Mouse (Mus musculus): ENCODE data around the gene Il13. TPM values are rescaled to one million over a fixed set of nuclear protein-coding genes. Genes with fewer than 3 reads are reported as not detected.

Il13 gene
- polyA plus RNA-seq (2015; fragmentation: Nextera tagmentation; extraction: Ambion mirVana) = not detected in 2 replicates

DNA sequence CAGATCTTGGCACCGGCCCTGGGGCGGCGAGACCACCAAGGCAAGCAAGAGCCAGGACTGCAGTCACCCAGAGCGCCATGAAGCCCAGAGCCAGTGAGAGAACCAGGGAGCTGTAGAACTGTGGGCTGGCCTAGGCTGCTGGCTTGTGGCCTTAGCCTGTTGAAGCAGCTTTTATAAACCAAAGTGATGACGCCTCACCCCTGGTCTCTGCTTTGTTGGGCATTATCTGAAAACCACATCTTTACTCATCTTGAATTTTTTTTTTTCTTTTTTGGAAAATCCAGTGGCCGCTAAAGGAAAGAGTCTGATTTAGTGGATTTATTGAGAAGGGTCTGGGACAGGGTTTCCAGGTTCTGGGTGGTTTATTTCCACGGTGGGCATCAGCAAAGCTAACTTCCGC is at the start of gene Il13:
TSS of gene Il13 (minus strand) at position 147 of the 400 bp plus-strand sequence.
- H3K27me3 ChIP-seq (replicated peaks; ENCODE audit: control insufficient read depth, insufficient read depth, low read length) = peaks cover 18% of the 10 kb centered on the region; the same call in 1 of the 2 replicates
- 91% methylated on average over 8 of the region's 8 CpGs for WGBS
- H3K4me1 ChIP-seq (ENCODE audit: control insufficient read depth, insufficient read depth, low read length) = peaks cover 8% of the 10 kb centered on the region
- no peak within 1 kb of the TSS for H3K4me3 ChIP-seq (ENCODE audit: low read length)
- H3K27ac ChIP-seq (ENCODE audit: low read length) = no peak within 1 kb of the TSS
- no peak for ATAC-seq
- no peak within 1 kb of the TSS for H3K4me2 ChIP-seq (ENCODE audit: low read depth, low read length)
- no peaks in the 10 kb centered on the region for H3K36me3 ChIP-seq (ENCODE audit: control insufficient read depth, insufficient read depth, low read length)
- no peaks in the 10 kb centered on the region for H3K9me3 ChIP-seq (ENCODE audit: control insufficient read depth, low read length)
- H3K9ac ChIP-seq (ENCODE audit: low read depth, low read length) = no peak within 1 kb of the TSS

DNA sequence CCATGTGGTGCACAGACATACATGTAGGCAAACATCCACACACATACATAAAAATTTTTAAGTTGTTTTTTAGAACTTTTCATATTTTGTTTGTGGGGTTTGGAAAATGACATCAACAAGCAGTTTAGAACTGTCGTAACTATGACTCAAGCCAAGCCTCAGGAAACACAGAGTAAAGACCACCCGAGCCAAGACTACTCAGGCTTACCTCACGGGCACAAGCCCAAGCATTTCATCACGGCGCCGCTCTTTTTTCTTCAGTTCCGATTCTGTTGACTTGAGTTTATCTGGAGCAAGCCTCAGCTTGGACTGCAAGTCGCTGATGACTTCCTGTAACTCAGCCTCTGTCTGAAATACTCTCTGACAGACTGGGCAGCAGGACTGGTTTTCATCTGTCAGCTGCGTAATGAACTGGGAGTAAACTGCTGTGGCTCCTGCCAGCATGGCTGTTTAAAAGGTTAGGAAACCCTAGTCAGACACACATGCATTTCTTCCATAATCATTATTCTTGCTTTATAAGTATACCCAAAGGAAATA is 48.6 kb upstream of the Il13 start:
- Histone ChIP-seq H3K4me2 (ENCODE audit: low read depth, low read length) (no peak overlapping the region), H3K4me3 (ENCODE audit: low read length) (no peak overlapping the region), H3K27ac (ENCODE audit: low read length) (no peak overlapping the region), H3K36me3 (ENCODE audit: control insufficient read depth, insufficient read depth, low read length) (0 out of 2 replicates have a peak, but pooled peaks cover 5% of the 10 kb centered on the region), H3K27me3 (replicated peaks; ENCODE audit: control insufficient read depth, insufficient read depth, low read length) (no peaks in the 10 kb centered on the region), H3K9me3 (ENCODE audit: control insufficient read depth, low read length) (no peaks in the 10 kb centered on the region), H3K4me1 (ENCODE audit: control insufficient read depth, insufficient read depth, low read length) (no peaks in the 10 kb centered on the region), H3K9ac (ENCODE audit: low read depth, low read length) (no peak overlapping the region)
- no peak for ATAC-seq
- 83% methylated on average over 9 of the region's 9 CpGs for WGBS

DNA sequence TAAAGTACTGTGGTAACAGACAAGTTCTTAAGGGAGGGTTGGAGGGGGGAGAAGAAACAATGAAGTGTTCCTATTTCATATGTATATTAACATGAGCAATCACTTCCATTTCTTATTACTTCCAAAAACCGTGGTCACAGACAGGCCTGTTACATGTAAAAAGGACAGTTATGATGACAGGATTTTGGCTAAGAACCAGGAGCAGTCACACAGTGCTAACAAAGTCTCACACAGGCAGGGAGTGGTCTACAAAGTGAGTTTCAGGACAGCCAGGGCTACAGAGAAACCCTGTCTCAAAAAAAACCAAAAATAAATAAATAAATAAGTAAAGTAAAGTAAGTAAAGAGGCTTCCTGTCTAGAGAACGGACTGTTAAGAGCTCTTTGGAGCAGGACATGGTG is 47.7 kb upstream of the Il13 start:
- Histone ChIP-seq H3K36me3 (ENCODE audit: control insufficient read depth, insufficient read depth, low read length) (0 out of 2 replicates have a peak, but pooled peaks cover 5% of the 10 kb centered on the region), H3K4me3 (ENCODE audit: low read length) (no peak overlapping the region), H3K4me2 (ENCODE audit: low read depth, low read length) (no peak overlapping the region), H3K9me3 (ENCODE audit: control insufficient read depth, low read length) (no peaks in the 10 kb centered on the region), H3K27me3 (replicated peaks; ENCODE audit: control insufficient read depth, insufficient read depth, low read length) (no peaks in the 10 kb centered on the region), H3K4me1 (ENCODE audit: control insufficient read depth, insufficient read depth, low read length) (no peaks in the 10 kb centered on the region), H3K9ac (ENCODE audit: low read depth, low read length) (no peak overlapping the region), H3K27ac (ENCODE audit: low read length) (no peak overlapping the region)
- 64% methylated on average over 2 of the region's 2 CpGs for WGBS
- no peak for ATAC-seq

DNA sequence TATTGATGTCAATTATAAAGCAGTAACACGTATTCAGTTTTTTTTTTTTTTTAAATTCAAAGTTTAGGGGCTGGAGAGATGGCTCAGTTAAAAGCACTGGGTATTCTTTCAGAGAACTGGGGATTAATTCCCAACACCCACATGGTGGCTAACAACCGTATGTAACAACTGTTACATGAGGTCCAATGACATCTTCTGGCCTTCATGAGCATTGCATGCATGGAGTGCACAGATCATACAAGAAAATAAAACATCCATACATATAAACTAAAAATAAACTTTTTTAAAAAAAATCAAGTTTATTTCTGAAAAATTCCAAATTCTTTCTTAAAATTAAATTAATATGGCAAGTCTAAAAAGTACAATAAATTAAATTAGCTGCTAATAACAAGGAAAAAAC is 47.2 kb upstream of the Il13 start:
- Histone ChIP-seq H3K9ac (ENCODE audit: low read depth, low read length) (no peak overlapping the region), H3K36me3 (ENCODE audit: control insufficient read depth, insufficient read depth, low read length) (0 out of 2 replicates have a peak, but pooled peaks cover 5% of the 10 kb centered on the region), H3K4me1 (ENCODE audit: control insufficient read depth, insufficient read depth, low read length) (no peaks in the 10 kb centered on the region), H3K4me3 (ENCODE audit: low read length) (no peak overlapping the region), H3K27ac (ENCODE audit: low read length) (no peak overlapping the region), H3K4me2 (ENCODE audit: low read depth, low read length) (no peak overlapping the region), H3K9me3 (ENCODE audit: control insufficient read depth, low read length) (no peaks in the 10 kb centered on the region), H3K27me3 (replicated peaks; ENCODE audit: control insufficient read depth, insufficient read depth, low read length) (no peaks in the 10 kb centered on the region)
- ATAC-seq = no peak
- WGBS = 93% methylated on average over 2 of the region's 2 CpGs

DNA sequence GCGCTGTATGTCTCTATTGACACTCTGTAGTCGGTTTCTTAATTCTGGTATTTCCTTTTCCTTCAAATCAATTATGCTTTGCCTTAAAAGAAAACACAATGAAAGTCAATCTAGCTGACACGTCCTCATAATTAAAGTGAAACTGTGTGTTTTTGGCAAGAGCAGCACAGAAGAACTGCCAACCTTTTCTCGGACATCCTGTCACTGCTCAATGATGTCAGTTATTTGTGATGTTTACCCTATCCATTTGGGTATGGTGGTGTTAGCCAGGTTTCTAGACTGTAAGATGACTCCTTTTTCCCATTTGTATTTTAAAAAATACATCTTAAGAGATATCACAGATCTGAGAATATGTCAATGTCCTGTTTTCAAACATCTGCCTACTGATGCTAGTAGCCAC is 45.6 kb upstream of the Il13 start:
- H3K27me3 ChIP-seq (replicated peaks; ENCODE audit: control insufficient read depth, insufficient read depth, low read length) = no peaks in the 10 kb centered on the region
- no peak overlapping the region for H3K9ac ChIP-seq (ENCODE audit: low read depth, low read length)
- no peaks in the 10 kb centered on the region for H3K9me3 ChIP-seq (ENCODE audit: control insufficient read depth, low read length)
- H3K36me3 ChIP-seq (ENCODE audit: control insufficient read depth, insufficient read depth, low read length) = 0 out of 2 replicates have a peak, but pooled peaks cover 7% of the 10 kb centered on the region
- no peak overlapping the region for H3K4me3 ChIP-seq (ENCODE audit: low read length)
- no peak overlapping the region for H3K4me2 ChIP-seq (ENCODE audit: low read depth, low read length)
- no peaks in the 10 kb centered on the region for H3K4me1 ChIP-seq (ENCODE audit: control insufficient read depth, insufficient read depth, low read length)
- no peak overlapping the region for H3K27ac ChIP-seq (ENCODE audit: low read length)
- WGBS = 85% methylated on average over 4 of the region's 4 CpGs
- ATAC-seq = no peak

DNA sequence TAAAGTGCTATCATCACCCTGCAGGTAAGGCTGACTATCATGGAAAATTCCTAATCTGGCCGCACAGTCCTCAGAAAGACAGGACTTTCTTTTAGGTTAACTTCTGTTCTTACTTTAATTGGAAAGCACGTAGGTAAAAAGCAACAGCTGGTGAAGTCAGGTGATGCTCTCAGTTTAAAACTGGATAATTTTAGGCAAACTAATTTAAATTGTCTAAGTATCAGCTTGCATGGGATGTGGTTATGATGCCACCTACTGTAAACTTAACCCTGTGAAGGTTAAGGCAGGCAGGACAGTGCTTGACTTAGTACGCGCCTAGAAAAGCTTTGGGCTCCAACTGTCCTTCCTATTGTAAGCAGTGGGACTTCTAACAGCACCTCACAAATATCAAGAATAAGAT is 36.9 kb upstream of the Il13 start:
- Histone ChIP-seq H3K27me3 (replicated peaks; ENCODE audit: control insufficient read depth, insufficient read depth, low read length) (no peaks in the 10 kb centered on the region), H3K36me3 (ENCODE audit: control insufficient read depth, insufficient read depth, low read length) (0 out of 2 replicates have a peak, but pooled peaks cover 13% of the 10 kb centered on the region), H3K4me3 (ENCODE audit: low read length) (no peak overlapping the region), H3K27ac (ENCODE audit: low read length) (no peak overlapping the region), H3K9ac (ENCODE audit: low read depth, low read length) (no peak overlapping the region), H3K4me2 (ENCODE audit: low read depth, low read length) (no peak overlapping the region), H3K9me3 (ENCODE audit: control insufficient read depth, low read length) (no peaks in the 10 kb centered on the region), H3K4me1 (ENCODE audit: control insufficient read depth, insufficient read depth, low read length) (no peaks in the 10 kb centered on the region)
- ATAC-seq = no peak
- WGBS = 95% methylated on average over 4 of the region's 4 CpGs

DNA sequence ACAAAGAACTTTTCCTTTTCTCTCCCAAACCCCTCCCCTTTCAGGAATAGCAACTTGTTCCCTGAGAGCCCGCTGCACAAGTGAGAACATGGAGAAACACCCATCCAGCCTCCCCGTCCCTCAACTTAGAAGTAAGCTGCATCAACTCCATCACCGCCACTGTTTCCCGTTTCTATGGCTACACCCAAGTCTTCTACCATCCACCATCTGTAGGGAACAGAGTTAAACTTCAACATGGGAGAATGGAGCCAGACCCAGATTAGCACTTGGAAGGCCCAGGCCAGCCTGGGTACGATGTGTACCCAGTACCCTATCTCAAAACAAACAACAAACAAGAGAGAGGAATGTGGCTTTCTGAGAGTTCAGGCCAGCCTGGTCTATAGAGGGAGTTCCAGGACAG is 29.6 kb upstream of the Il13 start:
- H3K9ac ChIP-seq (ENCODE audit: low read depth, low read length) = no peak overlapping the region
- H3K36me3 ChIP-seq (ENCODE audit: control insufficient read depth, insufficient read depth, low read length) = 0 out of 2 replicates have a peak, but pooled peaks cover 17% of the 10 kb centered on the region
- no peak for ATAC-seq
- no peaks in the 10 kb centered on the region for H3K27me3 ChIP-seq (replicated peaks; ENCODE audit: control insufficient read depth, insufficient read depth, low read length)
- no peak overlapping the region for H3K4me3 ChIP-seq (ENCODE audit: low read length)
- 78% methylated on average over 5 of the region's 5 CpGs for WGBS
- H3K9me3 ChIP-seq (ENCODE audit: control insufficient read depth, low read length) = no peaks in the 10 kb centered on the region
- H3K27ac ChIP-seq (ENCODE audit: low read length) = no peak overlapping the region
- no peaks in the 10 kb centered on the region for H3K4me1 ChIP-seq (ENCODE audit: control insufficient read depth, insufficient read depth, low read length)
- no peak overlapping the region for H3K4me2 ChIP-seq (ENCODE audit: low read depth, low read length)

DNA sequence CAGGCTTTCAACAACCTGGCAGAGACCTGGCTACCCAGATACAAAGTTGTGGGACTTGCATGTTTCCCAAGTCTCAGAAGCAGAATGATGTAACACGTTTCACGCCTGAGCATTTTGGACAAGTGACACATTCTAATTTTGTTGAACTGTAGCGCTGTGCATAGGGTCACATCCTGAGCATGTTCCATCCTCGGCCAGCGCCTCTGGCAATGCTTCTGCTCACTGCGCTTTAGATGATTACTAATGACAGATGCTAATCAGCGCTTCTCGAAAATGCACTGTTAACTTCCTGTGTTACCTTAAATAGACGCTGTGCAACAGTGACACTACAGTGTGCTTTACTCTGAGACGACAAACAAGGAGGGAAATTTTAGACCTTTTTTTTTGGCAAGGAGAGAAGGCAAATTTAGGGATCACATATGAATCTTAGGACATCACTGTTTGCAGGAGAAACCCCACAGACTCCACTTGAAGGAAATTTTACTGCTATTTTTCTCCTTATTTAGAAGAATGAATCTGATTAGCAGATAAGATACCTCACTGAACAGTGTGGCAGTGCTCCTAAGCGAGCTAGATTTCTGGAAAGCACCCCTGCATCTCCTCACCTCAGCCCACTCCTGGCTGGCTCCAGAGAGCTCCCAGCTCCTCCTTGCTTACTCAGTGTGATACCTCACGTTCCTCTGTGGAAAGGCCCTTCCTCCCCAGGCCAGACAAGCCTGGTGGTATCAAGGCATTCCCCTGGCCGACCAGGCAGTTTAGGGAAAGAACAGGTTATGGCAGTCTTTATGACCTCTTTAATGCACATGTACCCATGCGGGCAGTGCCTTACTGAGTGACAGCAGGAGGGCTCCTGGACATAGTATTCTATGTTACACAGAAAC is 28.5 kb upstream of the Il13 start:
- Histone ChIP-seq H3K4me3 (ENCODE audit: low read length) (no peak overlapping the region), H3K4me2 (ENCODE audit: low read depth, low read length) (no peak overlapping the region), H3K4me1 (ENCODE audit: control insufficient read depth, insufficient read depth, low read length) (no peaks in the 10 kb centered on the region), H3K27ac (ENCODE audit: low read length) (no peak overlapping the region), H3K27me3 (replicated peaks; ENCODE audit: control insufficient read depth, insufficient read depth, low read length) (no peaks in the 10 kb centered on the region), H3K9ac (ENCODE audit: low read depth, low read length) (no peak overlapping the region), H3K9me3 (ENCODE audit: control insufficient read depth, low read length) (no peaks in the 10 kb centered on the region), H3K36me3 (ENCODE audit: control insufficient read depth, insufficient read depth, low read length) (0 out of 2 replicates have a peak, but pooled peaks cover 15% of the 10 kb centered on the region)
- no peak for ATAC-seq
- 70% methylated on average over 14 of the region's 14 CpGs for WGBS

DNA sequence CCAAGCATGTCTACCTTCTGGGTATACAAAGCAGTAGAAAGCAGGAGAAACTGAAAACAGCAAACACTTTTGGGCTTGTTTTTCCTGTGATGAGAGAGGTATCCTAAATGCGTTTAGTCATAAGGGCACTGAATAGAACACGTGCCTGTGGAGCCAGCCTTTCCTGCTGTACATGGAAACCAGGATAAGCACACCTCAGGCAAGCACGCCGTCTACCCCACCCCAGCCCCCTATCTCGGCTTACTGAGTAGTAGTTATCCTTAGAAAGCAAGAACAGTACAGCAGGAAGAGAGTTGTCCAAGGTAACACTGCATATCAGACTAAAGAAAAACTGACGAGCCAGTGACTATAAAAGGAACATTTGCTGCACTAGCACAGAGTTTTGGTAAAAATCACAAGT is 23.3 kb upstream of the Il13 start:
- Histone ChIP-seq H3K27ac (ENCODE audit: low read length) (no peak overlapping the region), H3K9ac (ENCODE audit: low read depth, low read length) (no peak overlapping the region), H3K4me1 (ENCODE audit: control insufficient read depth, insufficient read depth, low read length) (no peaks in the 10 kb centered on the region), H3K27me3 (replicated peaks; ENCODE audit: control insufficient read depth, insufficient read depth, low read length) (no peaks in the 10 kb centered on the region), H3K9me3 (ENCODE audit: control insufficient read depth, low read length) (no peaks in the 10 kb centered on the region), H3K4me2 (ENCODE audit: low read depth, low read length) (no peak overlapping the region), H3K4me3 (ENCODE audit: low read length) (no peak overlapping the region), H3K36me3 (ENCODE audit: control insufficient read depth, insufficient read depth, low read length) (peaks cover 8% of the 10 kb centered on the region; the same call in 1 of the 2 replicates)
- 88% methylated on average over 6 of the region's 6 CpGs for WGBS
- no peak for ATAC-seq

Measured in intestine, embryonic 16.5 days (tissue).